Mouse (Mus musculus) intestine, embryonic 15.5 days (tissue): ENCODE measurements around the gene Dnttip1. TPM values are rescaled to one million over a fixed set of nuclear protein-coding genes. Genes with fewer than 3 reads are reported as not detected.
A peak's percentile ranks its signal among the peaks of the same experiment; 100 is the strongest.

Experiments
- ATAC-seq: fragments of 200-750 bp; cut with Nextera tagmentation; 2 replicates; pipeline ENCODE4 v1.8.0; 2017; ENCODE audit warnings: moderate TSS enrichment, moderate library complexity
- H3K27ac ChIP-seq: fragments of 300-500 bp; sonication (generic); 2 replicates; pipeline ENCODE4 v1.5.1; 2015; ENCODE audit warnings: mild to moderate bottlenecking, inconsistent platforms
- H3K27me3 ChIP-seq: fragments of 300-500 bp; sonication (generic); replicated peaks from 2 replicates; pipeline ENCODE4 v1.6.1; 2015; ENCODE audit warnings: inconsistent platforms
- H3K36me3 ChIP-seq: fragments of 300-500 bp; sonication (generic); 2 replicates; pipeline ENCODE4 v1.6.1; 2015; ENCODE audit warnings: inconsistent platforms
- H3K4me1 ChIP-seq: fragments of 300-500 bp; sonication (generic); replicated peaks from 2 replicates; pipeline ENCODE4 v1.6.1; 2015; ENCODE audit warnings: inconsistent platforms
- H3K4me2 ChIP-seq: fragments of 300-500 bp; sonication (generic); replicated peaks from 2 replicates; pipeline ENCODE4 v1.6.1; 2015; ENCODE audit warnings: mild to moderate bottlenecking, inconsistent platforms
- H3K4me3 ChIP-seq: fragments of 300-500 bp; sonication (generic); replicated peaks from 2 replicates; pipeline ENCODE4 v1.5.1; 2015; ENCODE audit warnings: inconsistent platforms
- H3K9ac ChIP-seq: fragments of 300-500 bp; sonication (generic); 2 replicates; pipeline ENCODE4 v1.6.1; 2015; ENCODE audit warnings: inconsistent platforms
- H3K9me3 ChIP-seq: fragments of 300-500 bp; sonication (generic); 2 replicates; pipeline ENCODE4 v1.6.1; 2016; ENCODE audit warnings: inconsistent platforms
- WGBS: fragments of 180-500 bp; shearing (Covaris S2); methylation state at CpG from one replicate; pipeline ENCODE4 v1.1.7; 2015; 5-methylcytosine and 5-hydroxymethylcytosine counted together
- polyA plus RNA-seq: library from polyadenylated mRNA; unstranded; fragments of >200 nt; fragmentation: Nextera tagmentation; extraction: Ambion mirVana; gene quantifications from 2 replicates; pipeline ENCODE4 v1.2.1, GENCODE M21; 2015

The Dnttip1 gene
- polyA plus RNA-seq, 1 experiment from 2014 or later, result 62.5 TPM

DNA sequence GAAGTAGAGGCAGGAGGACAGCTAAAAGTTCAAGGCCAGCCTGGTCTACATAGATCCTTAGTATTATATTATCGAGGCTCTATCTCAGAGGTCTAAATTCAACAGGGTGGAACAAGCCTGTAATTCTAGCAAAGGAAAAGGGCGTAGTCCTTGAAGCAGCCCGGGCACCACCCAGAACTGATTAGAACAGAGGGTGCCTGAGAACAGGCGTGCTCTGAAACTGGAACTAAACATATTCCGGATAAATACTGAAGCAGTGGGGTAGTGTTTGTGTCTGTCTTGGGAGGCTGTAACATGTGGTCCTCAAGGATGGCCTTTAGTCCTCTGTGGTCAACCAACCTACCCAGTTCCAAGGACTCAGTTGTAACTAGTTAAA, 28.2 kb downstream of the Dnttip1 start:
- H3K4me1 ChIP-seq, result peaks cover 20% of the 10 kb centered on the region

DNA sequence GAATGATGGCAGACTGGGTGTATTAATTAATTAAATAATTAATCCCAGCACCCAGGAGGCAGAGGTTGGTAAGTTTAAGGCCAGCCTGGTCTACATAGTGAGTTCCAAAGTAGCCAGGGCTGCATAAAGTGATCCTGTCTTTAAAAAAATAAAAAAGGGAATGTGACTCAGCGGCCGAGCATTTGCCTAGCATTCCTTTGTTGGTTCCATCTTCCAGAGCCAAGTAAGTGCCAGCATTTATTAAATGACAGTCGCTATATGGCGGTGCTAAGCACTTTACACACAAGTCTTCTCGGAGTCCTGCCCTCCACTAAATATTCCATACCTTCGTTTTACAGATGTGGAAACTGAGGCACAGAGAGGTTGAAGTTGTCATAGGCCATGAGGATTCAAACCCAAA, 30.3 kb downstream of the Dnttip1 start:
- no peak overlapping the region for H3K27ac ChIP-seq
- H3K9ac ChIP-seq, result no peak overlapping the region
- peaks cover 11% of the 10 kb centered on the region for H3K4me1 ChIP-seq
- no peaks in the 10 kb centered on the region for H3K27me3 ChIP-seq
- no peak overlapping the region for H3K4me2 ChIP-seq
- no peak overlapping the region for H3K4me3 ChIP-seq
- WGBS, result 71% methylated on average over 6 of the region's 6 CpGs
- no peak for ATAC-seq
- H3K36me3 ChIP-seq, result peaks cover 2% of the 10 kb centered on the region
- H3K9me3 ChIP-seq, result no peaks in the 10 kb centered on the region

More for the DNA sequence above, 28.2 kb downstream of the Dnttip1 start:
- H3K27me3 ChIP-seq, result no peaks in the 10 kb centered on the region
- peaks cover 2% of the 10 kb centered on the region for H3K36me3 ChIP-seq
- ATAC-seq, result no peak; the same call in 1 of the 2 replicates
- no peaks in the 10 kb centered on the region for H3K9me3 ChIP-seq
- H3K27ac ChIP-seq, result peak overlapping the region; percentile 22; the same call in 1 of the 2 replicates
- WGBS, result 72% methylated on average over 5 of the region's 5 CpGs
- no peak overlapping the region for H3K4me2 ChIP-seq
- no peak overlapping the region for H3K4me3 ChIP-seq
- H3K9ac ChIP-seq, result no peak overlapping the region

DNA sequence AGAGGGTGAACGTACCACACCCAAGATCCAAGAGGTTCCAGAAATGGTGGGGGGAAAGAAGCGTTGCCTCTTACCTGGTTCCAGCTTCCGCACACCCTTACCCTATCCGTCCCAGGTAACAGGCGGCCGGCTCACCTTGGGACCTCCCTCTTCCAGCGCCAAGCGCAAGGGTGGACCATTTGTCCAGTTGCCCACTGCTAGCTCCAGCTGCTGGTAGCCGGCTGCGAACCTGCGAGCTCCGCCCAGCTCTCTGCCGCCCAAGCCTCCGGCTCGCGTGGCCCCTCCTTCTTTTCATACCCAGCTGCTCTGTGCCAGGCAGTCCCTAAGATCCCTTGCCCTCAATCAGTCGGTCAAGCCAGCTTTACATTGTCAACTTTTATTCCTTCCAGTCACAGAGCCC, 31.0 kb downstream of the Dnttip1 start:
- peaks cover 5% of the 10 kb centered on the region for H3K4me1 ChIP-seq
- ATAC-seq, result no peak
- no peaks in the 10 kb centered on the region for H3K9me3 ChIP-seq
- no peak overlapping the region for H3K4me3 ChIP-seq
- no peak overlapping the region for H3K9ac ChIP-seq
- WGBS, result 53% methylated on average over 17 of the region's 17 CpGs
- H3K27ac ChIP-seq, result no peak overlapping the region
- H3K4me2 ChIP-seq, result no peak overlapping the region
- no peaks in the 10 kb centered on the region for H3K27me3 ChIP-seq
- H3K36me3 ChIP-seq, result no peaks in the 10 kb centered on the region

DNA sequence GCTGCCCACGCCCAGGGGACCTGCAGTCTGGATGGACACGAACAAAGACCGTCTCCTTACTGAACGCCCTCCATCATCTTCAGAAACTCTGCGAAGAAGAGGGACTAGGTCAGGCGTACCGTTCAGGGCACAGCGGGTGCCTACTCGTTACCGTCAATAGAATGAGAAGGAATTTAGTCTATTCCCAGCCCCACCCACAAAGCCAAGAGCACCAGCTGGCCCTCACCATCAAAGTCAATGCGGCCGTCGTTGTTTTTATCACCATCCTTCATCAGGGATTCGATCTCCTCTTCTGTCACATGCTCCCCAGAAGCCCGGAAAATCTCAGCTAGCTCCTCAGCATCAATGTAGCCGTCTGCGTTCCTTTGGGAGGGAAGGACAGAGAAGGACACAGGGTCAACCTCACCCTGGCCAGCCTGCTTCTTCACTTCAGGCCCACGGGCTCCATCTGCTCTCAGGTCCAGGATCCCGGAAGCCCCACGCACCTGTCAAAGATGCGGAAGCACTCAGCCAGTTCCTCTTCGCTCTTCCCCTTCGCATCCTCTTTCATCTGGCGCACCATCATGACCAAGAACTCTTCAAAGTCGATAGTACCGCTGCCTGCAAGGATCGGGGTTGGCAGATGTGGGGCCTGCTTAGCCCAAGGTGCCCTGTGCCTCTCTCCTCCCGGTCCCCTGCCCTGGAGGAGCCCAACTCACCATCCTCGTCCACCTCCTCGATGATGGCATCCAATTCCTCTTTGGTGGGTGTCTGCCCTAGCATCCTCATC, 31.6 kb downstream of the Dnttip1 start:
- Histone ChIP-seq H3K4me2 (no peak overlapping the region), H3K36me3 (no peaks in the 10 kb centered on the region), H3K4me3 (no peak overlapping the region), H3K27me3 (no peaks in the 10 kb centered on the region), H3K4me1 (no peaks in the 10 kb centered on the region; the same call in 1 of the 2 replicates), H3K9me3 (no peaks in the 10 kb centered on the region), H3K27ac (no peak overlapping the region), H3K9ac (no peak overlapping the region)
- ATAC-seq, result no peak
- WGBS, result 84% methylated on average over 30 of the region's 30 CpGs

DNA sequence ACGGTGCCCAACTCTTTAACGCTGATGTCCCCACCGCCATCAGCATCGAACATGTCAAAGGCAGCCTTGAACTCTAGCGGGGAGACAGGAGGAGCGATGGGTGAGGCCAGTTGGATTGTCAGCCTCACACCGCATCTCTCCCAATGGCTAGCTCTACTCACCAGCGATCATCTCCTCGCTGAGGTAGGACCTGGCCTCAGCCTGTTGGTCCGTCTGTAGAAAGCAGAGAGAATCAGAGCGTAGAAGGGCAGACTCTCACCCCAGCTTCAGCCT, 32.2 kb downstream of the Dnttip1 start:
- Histone ChIP-seq H3K4me2 (no peak overlapping the region), H3K4me1 (no peaks in the 10 kb centered on the region; the same call in 1 of the 2 replicates), H3K9ac (no peak overlapping the region), H3K4me3 (no peak overlapping the region), H3K27ac (no peak overlapping the region), H3K27me3 (no peaks in the 10 kb centered on the region), H3K36me3 (no peaks in the 10 kb centered on the region), H3K9me3 (no peaks in the 10 kb centered on the region)
- no peak for ATAC-seq
- 90% methylated on average over 11 of the region's 11 CpGs for WGBS

DNA sequence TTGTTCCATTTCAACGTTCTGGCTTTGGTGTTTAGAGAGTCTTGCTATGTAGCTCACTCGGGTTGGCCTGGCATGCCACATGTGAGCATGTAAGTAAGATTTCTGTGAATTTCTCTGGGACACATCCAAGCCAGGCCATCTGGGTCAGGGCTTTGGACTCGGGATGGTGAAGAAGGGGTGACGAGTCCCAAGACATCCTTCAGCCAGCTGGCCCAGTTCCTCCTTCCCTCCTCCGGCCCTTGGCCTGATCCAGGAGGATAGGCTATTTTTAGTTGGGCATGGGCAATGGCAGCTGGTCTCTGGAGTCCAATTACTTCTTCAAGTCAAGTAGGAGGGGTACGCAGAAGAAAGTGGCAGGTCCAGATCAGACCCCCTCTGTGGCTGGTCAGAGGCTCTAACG, 33.0 kb downstream of the Dnttip1 start:
- no peak overlapping the region for H3K27ac ChIP-seq
- H3K9me3 ChIP-seq, result no peaks in the 10 kb centered on the region
- H3K4me3 ChIP-seq, result no peak overlapping the region
- ATAC-seq, result no peak
- no peak overlapping the region for H3K9ac ChIP-seq
- no peaks in the 10 kb centered on the region for H3K4me1 ChIP-seq
- no peak overlapping the region for H3K4me2 ChIP-seq
- H3K36me3 ChIP-seq, result no peaks in the 10 kb centered on the region
- H3K27me3 ChIP-seq, result no peaks in the 10 kb centered on the region
- 75% methylated on average over 7 of the region's 7 CpGs for WGBS

DNA sequence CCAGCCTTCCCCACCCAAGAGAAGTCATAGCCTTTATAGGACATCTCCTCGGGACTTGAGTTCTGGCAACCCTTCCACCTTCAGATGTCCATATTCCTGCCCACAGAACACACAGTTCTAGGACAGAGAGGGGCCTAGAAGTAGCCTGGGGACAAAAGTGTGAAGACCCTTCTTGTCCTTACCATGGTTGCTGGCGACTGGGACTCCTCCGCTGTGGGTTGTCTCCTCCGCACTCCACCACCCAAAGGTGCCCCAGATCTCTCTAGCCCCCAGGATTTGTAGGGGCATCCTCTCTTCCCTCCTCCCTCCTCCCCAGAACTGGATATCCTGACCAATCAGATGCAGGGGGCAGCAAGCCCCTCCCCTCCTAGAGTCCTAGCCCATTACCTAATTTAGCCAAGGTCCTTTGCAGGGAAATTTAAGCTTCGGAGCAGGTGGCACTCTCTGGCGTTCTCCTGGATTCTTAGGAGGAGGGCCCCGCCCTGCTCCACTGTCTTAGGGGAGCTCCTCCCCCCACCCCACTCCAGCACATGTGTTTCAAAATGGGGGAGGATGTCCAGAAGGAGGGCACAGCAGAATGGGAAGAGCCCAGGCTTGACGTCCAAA, 33.8 kb downstream of the Dnttip1 start, which contains the start of gene Tnnc2:
TSS of gene Tnnc2 (minus strand) at position 487 of the 606 bp plus-strand sequence.
- 62% methylated on average over 8 of the region's 8 CpGs for WGBS
- no peak for ATAC-seq
- Histone ChIP-seq H3K27me3 (no peaks in the 10 kb centered on the region), H3K4me1 (peaks cover under 1% of the 10 kb centered on the region; the same call in 1 of the 2 replicates), H3K27ac (no peak within 1 kb of the TSS), H3K9ac (no peak within 1 kb of the TSS), H3K4me3 (no peak within 1 kb of the TSS), H3K36me3 (no peaks in the 10 kb centered on the region), H3K9me3 (no peaks in the 10 kb centered on the region), H3K4me2 (no peak within 1 kb of the TSS)

DNA sequence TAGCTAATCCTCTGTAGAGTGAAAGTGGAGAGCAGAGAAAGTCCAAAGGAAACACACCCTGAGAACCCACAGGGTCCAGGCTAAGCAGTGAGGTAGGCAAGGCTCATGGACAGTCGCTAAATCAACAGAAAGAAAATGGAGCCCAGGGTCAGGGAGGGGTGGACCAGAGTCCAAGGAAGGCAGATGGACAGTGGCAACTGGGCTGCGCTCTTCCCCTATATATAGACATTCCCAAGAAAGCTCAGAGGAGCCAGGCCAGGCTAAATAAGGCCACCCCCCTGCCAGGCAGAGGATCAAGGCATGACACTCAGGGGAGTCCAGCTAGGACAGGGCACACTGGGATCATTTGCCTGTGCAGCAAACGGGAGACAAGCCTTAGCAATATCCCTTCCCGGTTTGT, 36.1 kb downstream of the Dnttip1 start:
- Histone ChIP-seq H3K27me3 (no peaks in the 10 kb centered on the region), H3K27ac (no peak overlapping the region), H3K9me3 (no peaks in the 10 kb centered on the region), H3K4me1 (peaks cover 10% of the 10 kb centered on the region), H3K4me3 (no peak overlapping the region), H3K9ac (no peak overlapping the region), H3K36me3 (no peaks in the 10 kb centered on the region), H3K4me2 (no peak overlapping the region)
- no peak for ATAC-seq
- 74% methylated on average over 4 of the region's 4 CpGs for WGBS

DNA sequence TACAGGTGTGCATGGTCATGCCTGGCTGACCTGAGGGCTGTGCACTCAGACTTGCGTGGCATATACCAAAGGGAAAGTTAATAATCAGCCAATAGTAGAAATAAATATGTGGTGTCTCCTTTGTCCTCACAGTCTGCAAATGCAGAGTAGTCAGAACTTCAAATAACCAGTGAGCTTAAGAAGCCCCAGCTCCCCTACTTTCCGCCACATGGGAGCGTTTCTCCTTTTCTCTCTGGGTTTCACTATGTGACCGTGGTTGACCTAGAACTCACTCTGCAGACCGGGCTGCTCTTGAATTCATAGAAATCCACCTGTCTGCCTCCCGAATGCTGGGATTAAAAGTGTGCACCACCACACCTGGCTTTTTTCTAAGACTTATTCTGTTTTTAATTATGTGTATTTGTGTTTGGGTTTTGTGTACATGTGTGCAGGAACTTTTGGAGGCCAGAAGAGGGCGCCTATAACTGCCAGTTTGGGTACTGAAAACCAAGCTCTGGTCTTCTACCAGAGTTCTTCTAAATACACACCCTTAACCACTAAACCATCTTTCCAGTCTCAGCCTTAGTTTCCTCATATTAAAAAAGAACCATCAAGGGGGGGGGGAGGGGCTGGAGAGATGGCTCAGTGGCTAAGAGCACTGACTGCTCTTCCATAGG, 38.3 kb downstream of the Dnttip1 start:
- WGBS, result 72% methylated on average over 7 of the region's 7 CpGs
- Histone ChIP-seq H3K4me2 (peak overlapping the region; percentile 86; the same call in 1 of the 2 replicates), H3K27me3 (no peaks in the 10 kb centered on the region), H3K36me3 (no peaks in the 10 kb centered on the region), H3K4me3 (no peak overlapping the region), H3K27ac (no peak overlapping the region), H3K9ac (no peak overlapping the region), H3K9me3 (no peaks in the 10 kb centered on the region), H3K4me1 (peaks cover 18% of the 10 kb centered on the region)
- no peak for ATAC-seq

DNA sequence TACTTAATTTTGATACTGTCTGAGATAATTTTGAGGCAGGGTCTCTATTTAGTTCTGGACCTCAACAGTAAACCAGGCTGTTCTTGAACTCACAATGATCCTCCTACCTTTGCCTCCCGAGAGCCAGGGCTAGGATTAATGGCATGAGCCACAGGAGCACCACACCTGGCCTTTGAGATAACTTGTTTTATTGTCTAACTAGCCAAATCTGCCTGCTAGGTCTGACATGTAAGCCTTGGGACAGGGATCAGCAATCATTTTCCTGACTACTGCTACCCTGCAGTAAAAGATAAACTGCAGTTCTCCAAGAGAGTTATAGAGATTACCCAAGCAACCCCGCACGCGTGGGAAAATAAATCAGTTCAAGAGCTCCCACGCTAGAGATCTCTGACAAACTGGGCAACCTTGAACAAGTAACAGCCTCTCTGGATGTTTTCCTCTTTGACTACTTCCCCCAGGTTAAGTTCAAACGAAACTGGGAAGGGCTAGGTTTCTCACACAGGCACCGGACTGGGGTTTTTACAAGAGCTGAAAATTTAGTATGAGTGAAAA, 39.2 kb downstream of the Dnttip1 start:
- Histone ChIP-seq H3K4me2 (peak overlapping the region; percentile 86), H3K9me3 (no peaks in the 10 kb centered on the region), H3K4me1 (peaks cover 18% of the 10 kb centered on the region), H3K4me3 (peak overlapping the region; percentile 55), H3K9ac (peak overlapping the region; percentile 67), H3K27me3 (no peaks in the 10 kb centered on the region), H3K36me3 (peaks cover 4% of the 10 kb centered on the region; the same call in 1 of the 2 replicates), H3K27ac (peak overlapping the region; percentile 80)
- 4% methylated on average over 7 of the region's 7 CpGs for WGBS
- peak; percentile 3; the same call in 1 of the 2 replicates for ATAC-seq

DNA sequence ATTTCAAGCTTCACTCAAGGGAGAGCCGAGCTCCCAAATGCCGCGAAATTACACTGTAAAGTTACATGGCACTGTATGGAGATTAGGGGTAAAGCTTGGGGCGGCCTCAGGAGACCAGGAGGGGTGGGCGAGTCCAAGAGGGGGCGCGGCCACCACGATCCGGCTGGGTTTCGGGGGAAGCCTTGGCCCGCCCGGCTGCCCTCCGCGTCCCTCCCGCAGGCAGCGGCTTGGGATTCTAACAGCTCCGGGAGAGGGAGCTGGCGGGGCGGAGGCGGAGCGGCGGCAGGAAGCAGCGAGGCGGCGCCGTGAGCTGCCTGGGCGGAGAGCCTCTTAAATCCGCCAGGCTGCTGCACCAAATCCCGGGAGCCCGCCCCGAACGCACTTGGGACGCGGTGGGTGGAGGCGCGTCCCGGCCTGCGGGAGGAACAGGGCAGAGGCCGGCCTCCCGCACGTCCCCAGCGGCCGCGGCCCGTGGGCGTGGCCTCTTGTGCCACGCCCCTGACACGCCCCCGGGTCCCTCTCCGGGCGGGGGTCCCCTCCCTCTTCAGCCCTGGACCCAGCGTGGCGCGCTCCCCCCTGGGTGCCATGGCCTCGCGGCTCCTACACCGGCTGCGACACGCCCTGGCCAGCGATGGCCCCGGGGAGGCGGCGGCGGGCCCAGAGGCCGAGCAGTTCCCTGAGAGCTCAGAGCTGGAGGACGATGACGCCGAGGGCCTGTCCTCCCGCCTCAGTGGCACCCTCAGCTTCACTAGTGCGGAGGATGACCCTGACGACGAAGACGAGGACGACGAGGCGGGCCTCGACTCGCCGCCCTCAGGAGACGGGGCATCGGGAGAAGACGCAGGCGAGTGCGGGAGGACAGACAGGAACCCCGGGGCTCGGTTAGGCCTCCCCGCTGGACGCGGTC, 40.0 kb downstream of the Dnttip1 start, which contains the start of gene Snx21:
TSS of gene Snx21 (plus strand) at position 343 of the 907 bp plus-strand sequence.
- H3K4me1 ChIP-seq, result peaks cover 18% of the 10 kb centered on the region
- no peaks in the 10 kb centered on the region for H3K27me3 ChIP-seq
- peaks cover 4% of the 10 kb centered on the region; the same call in 1 of the 2 replicates for H3K36me3 ChIP-seq
- peak within 1 kb of the TSS; percentile 55 for H3K4me3 ChIP-seq
- ATAC-seq, result peak; percentile 96
- no peaks in the 10 kb centered on the region for H3K9me3 ChIP-seq
- WGBS, result under 1% methylated on average over 87 of the region's 89 CpGs
- H3K4me2 ChIP-seq, result peak within 1 kb of the TSS; percentile 86
- H3K27ac ChIP-seq, result peak within 1 kb of the TSS; percentile 80
- H3K9ac ChIP-seq, result peak within 1 kb of the TSS; percentile 67
